Mouse (Mus musculus) forebrain, postnatal 0 days (tissue): ENCODE results near the gene Msln. TPM values are rescaled to one million over a fixed set of nuclear protein-coding genes. Genes with fewer than 3 reads are reported as not detected.

Experiments used
- ATAC-seq: fragments of 200-750 bp; cut with Nextera tagmentation; 2 replicates; pipeline ENCODE4 v1.8.0; 2017; ENCODE audit warnings: mild to moderate bottlenecking, moderate library complexity
- DNase-seq: peaks from one replicate; pipeline ENCODE4 v3.0.0-alpha.2; 2015
- H3K27ac ChIP-seq: fragments of 300-500 bp; sonication (generic); 2 replicates; pipeline ENCODE4 v1.5.1; 2014; ENCODE audit warnings: low read depth, mild to moderate bottlenecking, antibody characterized with exemption, low read length, moderate library complexity, mixed read lengths
- H3K27me3 ChIP-seq: fragments of 300-500 bp; sonication (generic); 2 replicates; pipeline ENCODE4 v1.6.1; 2014; ENCODE audit warnings: mild to moderate bottlenecking, low read length, mixed read lengths; ENCODE audit not compliant: insufficient read depth
- H3K36me3 ChIP-seq: fragments of 300-500 bp; sonication (generic); 2 replicates; pipeline ENCODE4 v1.6.1; 2014; ENCODE audit warnings: mild to moderate bottlenecking, moderate library complexity; ENCODE audit not compliant: insufficient read depth
- H3K4me1 ChIP-seq: fragments of 300-500 bp; sonication (generic); 2 replicates; pipeline ENCODE4 v1.6.1; 2014; ENCODE audit warnings: antibody characterized with exemption; ENCODE audit not compliant: insufficient read depth
- H3K4me2 ChIP-seq: fragments of 300-500 bp; sonication (generic); 2 replicates; pipeline ENCODE4 v1.6.1; 2014; ENCODE audit warnings: low read depth, mild to moderate bottlenecking, moderate library complexity
- H3K4me3 ChIP-seq: fragments of 300-500 bp; sonication (generic); 2 replicates; pipeline ENCODE4 v1.5.1; 2014; ENCODE audit warnings: low read depth, low read length, mixed read lengths
- H3K9ac ChIP-seq: fragments of 300-500 bp; sonication (generic); 2 replicates; pipeline ENCODE4 v1.6.1; 2014; ENCODE audit warnings: mild to moderate bottlenecking
- H3K9me3 ChIP-seq: fragments of 300-500 bp; sonication (generic); 2 replicates; pipeline ENCODE4 v1.6.1; 2016; ENCODE audit warnings: low read length
- CTCF ChIP-seq: sonication (generic); IDR thresholded peaks from 2 replicates; pipeline ENCODE4 v1.5.1; 2016; ENCODE audit warnings: antibody characterized with exemption, control low read depth, low read depth
- WGBS: fragments of 180-500 bp; shearing (Covaris S2); extraction: QIAGEN DNeasy Blood & Tissue Kit; methylation state at CpG from one replicate; pipeline ENCODE4 v1.1.7; 2014; 5-methylcytosine and 5-hydroxymethylcytosine counted together
- microRNA-seq, 2 experiments: library from miRNA; unstranded; fragments of <30 nt; microRNA quantifications; one replicate each; pipeline ENCODE4; 2016
- polyA plus RNA-seq: library from polyadenylated mRNA; unstranded; fragments of >200 nt; fragmentation: Nextera tagmentation; extraction: Ambion mirVana; gene quantifications from 2 replicates; pipeline ENCODE4 v1.2.1, GENCODE M21; 2015
- total RNA-seq: library from RNA; depleted of rRNA; stranded (reverse); fragments of >200 nt; gene quantifications from 2 replicates; pipeline ENCODE4 v1.2.3, GENCODE M21; 2014; rRNA removed

Msln gene
- total and polyA plus RNA-seq, 2 experiments from 2014 or later, result 1.3 to 4.0 TPM

DNA sequence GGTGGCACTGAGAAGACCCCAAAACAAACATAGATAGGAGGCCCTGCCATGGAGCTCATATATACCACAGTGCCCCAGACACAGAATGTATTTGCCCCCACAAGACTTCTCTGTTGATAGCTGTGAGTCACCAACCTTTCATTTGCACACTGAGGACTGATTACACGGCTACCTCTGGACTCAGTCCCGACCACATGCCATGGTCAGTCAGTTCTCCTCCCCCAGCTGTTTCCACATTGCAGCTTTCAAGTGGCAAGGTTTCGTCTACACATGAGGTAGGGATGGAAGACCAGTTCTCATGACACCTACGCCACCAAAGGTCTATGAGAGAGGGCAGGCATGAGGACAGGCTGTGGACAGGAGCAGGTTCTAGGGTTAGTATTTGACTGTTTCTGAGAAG is 43.0 kb downstream of the Msln start:
- ATAC-seq (no peak), DNase-seq (no peak)
- H3K9me3 ChIP-seq, result no peaks in the 10 kb centered on the region
- WGBS, result 84% methylated on average over 4 of the region's 4 CpGs
- no peaks in the 10 kb centered on the region for H3K36me3 ChIP-seq
- no peaks in the 10 kb centered on the region for H3K4me1 ChIP-seq
- no peak overlapping the region for H3K9ac ChIP-seq
- no peak overlapping the region for H3K27ac ChIP-seq
- no peak for TF ChIP-seq CTCF
- H3K27me3 ChIP-seq, result peaks cover 1% of the 10 kb centered on the region
- no peak overlapping the region for H3K4me3 ChIP-seq
- H3K4me2 ChIP-seq, result no peak overlapping the region

DNA sequence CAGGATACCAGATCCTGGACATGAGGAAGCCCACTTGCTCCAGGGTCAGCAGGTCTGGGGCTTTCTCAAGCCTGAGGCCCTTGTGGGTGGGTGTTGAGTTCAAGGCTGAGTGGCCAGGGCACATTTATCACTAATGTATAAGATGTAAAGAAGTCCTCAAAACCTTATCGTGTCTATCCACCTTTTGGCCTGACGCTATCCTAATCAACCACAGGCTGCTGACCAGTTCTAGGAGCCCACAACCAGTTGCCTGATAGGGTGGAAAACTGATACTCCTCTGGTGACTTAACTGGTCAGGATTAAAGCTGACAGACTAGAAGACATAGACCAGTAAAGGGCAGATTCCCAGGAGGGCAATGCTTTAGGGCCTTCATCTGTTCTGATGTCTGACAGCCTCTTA is 44.2 kb downstream of the Msln start:
- H3K27me3 ChIP-seq, result no peaks in the 10 kb centered on the region
- DNase-seq (no peak), ATAC-seq (no peak)
- no peak for TF ChIP-seq CTCF
- H3K4me3 ChIP-seq, result no peak overlapping the region
- no peak overlapping the region for H3K27ac ChIP-seq
- 91% methylated on average over 2 of the region's 2 CpGs for whole genome bisulfite sequencing
- no peaks in the 10 kb centered on the region for H3K36me3 ChIP-seq
- no peak overlapping the region for H3K9ac ChIP-seq
- no peaks in the 10 kb centered on the region for H3K4me1 ChIP-seq
- H3K9me3 ChIP-seq, result no peaks in the 10 kb centered on the region
- H3K4me2 ChIP-seq, result no peak overlapping the region

DNA sequence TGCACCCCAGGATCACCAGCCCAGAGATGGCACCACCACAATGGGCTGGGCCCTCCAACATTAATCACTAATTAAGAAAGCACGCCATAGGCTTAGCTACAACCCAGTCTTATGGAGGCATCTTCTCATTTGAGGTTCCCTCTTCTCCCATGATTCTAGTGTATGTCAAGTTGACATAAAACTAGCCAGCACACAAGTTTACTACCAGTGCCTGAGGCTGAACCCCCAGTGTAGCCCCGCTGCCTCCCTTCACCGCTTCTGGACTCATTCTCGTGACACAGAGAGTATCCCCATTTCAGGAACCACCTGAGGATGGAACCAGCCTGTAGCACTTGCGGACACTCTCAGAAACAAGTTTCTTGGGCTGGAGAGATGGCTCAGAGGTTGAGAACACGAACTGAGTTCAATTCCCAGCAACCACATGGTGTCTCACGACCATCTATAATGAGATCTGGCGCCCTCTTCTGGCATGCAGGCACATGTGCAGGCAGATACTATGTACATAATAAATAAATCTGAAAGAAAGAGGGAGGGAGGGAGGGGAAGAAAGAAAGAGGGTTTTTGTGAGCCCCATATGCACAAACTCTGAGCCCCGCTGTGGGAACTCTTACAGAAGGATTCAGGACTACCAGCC is 53.2 kb downstream of the Msln start:
- Histone ChIP-seq H3K27me3 (no peaks in the 10 kb centered on the region; the same call in 1 of the 2 replicates), H3K4me3 (no peak overlapping the region), H3K36me3 (no peaks in the 10 kb centered on the region), H3K27ac (no peak overlapping the region), H3K9me3 (no peaks in the 10 kb centered on the region), H3K4me2 (no peak overlapping the region), H3K9ac (no peak overlapping the region), H3K4me1 (no peaks in the 10 kb centered on the region)
- ATAC-seq (no peak), DNase-seq (no peak)
- WGBS, result 61% methylated on average over 9 of the region's 9 CpGs
- peak; percentile 50 for TF ChIP-seq CTCF

Small RNA genes lying within 50 kb of the gene (microRNA-seq; reads per million reads assigned to microRNA genes)
- 0 reads per million in 2 experiments for gene Gm25083
- gene Mir6966, result 0 to 0.24 reads per million in 2 experiments

Other genes with a start within 250 kb of the Msln start
- gene Sox8, start 183.7 kb downstream of the Msln start, total RNA-seq, result 26.6 and 27.4 TPM in 2 replicates
- 20.8 and 22.6 TPM in 2 replicates for gene Sox8, start 183.7 kb downstream of the Msln start, polyA plus RNA-seq
- 21.5 and 28.1 TPM in 2 replicates for gene Lmf1, start 175.3 kb downstream of the Msln start, total RNA-seq
- 13.9 and 17.8 TPM in 2 replicates for gene Lmf1, start 175.3 kb downstream of the Msln start, polyA plus RNA-seq
- gene Gng13, start 37.2 kb downstream of the Msln start, total RNA-seq, result 8.2 and 23.2 TPM in 2 replicates
- 17.0 and 24.5 TPM in 2 replicates for gene Gng13, start 37.2 kb downstream of the Msln start, polyA plus RNA-seq
- 2.2 and 3.7 TPM in 2 replicates for gene Chtf18, start 27.0 kb downstream of the Msln start, total RNA-seq
- 2.3 and 3.3 TPM in 2 replicates for gene Chtf18, start 27.0 kb downstream of the Msln start, polyA plus RNA-seq
- gene Rpusd1, start 26.7 kb downstream of the Msln start, total RNA-seq, result 6.5 and 8.0 TPM in 2 replicates
- 30.0 and 30.7 TPM in 2 replicates for gene Rpusd1, start 26.7 kb downstream of the Msln start, polyA plus RNA-seq
- 0.10 TPM in 1 of 2 replicates, not detected in the other for gene Mslnl, start 18.3 kb downstream of the Msln start, total RNA-seq
- not detected in 2 replicates for gene Mslnl, start 18.3 kb downstream of the Msln start, polyA plus RNA-seq
- 31.0 and 35.0 TPM in 2 replicates for gene Narfl, start 19.4 kb upstream of the Msln start, total RNA-seq
- 30.4 and 30.8 TPM in 2 replicates for gene Narfl, start 19.4 kb upstream of the Msln start, polyA plus RNA-seq
- gene Haghl, start 31.3 kb upstream of the Msln start, total RNA-seq, result 118 and 141 TPM in 2 replicates
- gene Haghl, start 31.3 kb upstream of the Msln start, polyA plus RNA-seq, result 139 and 154 TPM in 2 replicates
- 0.31 TPM in 1 of 2 replicates, not detected in the other for gene Ccdc78, start 32.2 kb upstream of the Msln start, total RNA-seq
- gene Ccdc78, start 32.2 kb upstream of the Msln start, polyA plus RNA-seq, result 0.36 and 0.45 TPM in 2 replicates
- gene Fam173a, start 38.5 kb upstream of the Msln start, total RNA-seq, result 82.5 and 84.2 TPM in 2 replicates
- gene Fam173a, start 38.5 kb upstream of the Msln start, polyA plus RNA-seq, result 76.0 and 78.3 TPM in 2 replicates
- 0.31 TPM in 1 of 2 replicates, not detected in the other for gene AC134908.4, start 41.3 kb upstream of the Msln start, total RNA-seq
- 1.1 TPM in 1 of 2 replicates, not detected in the other for gene AC134908.4, start 41.3 kb upstream of the Msln start, polyA plus RNA-seq
- gene Metrn, start 42.8 kb upstream of the Msln start, total RNA-seq, result 136 and 148 TPM in 2 replicates
- gene Metrn, start 42.8 kb upstream of the Msln start, polyA plus RNA-seq, result 56.9 and 59.3 TPM in 2 replicates
- gene Fbxl16, start 54.7 kb upstream of the Msln start, total RNA-seq, result 97.6 and 133 TPM in 2 replicates
- gene Fbxl16, start 54.7 kb upstream of the Msln start, polyA plus RNA-seq, result 27.1 and 58.7 TPM in 2 replicates
- 36.5 and 37.5 TPM in 2 replicates for gene Wdr24, start 69.2 kb upstream of the Msln start, total RNA-seq
- gene Wdr24, start 69.2 kb upstream of the Msln start, polyA plus RNA-seq, result 23.2 and 24.5 TPM in 2 replicates
- 44.3 and 52.2 TPM in 2 replicates for gene Jmjd8, start 74.5 kb upstream of the Msln start, total RNA-seq
- 46.7 and 49.5 TPM in 2 replicates for gene Jmjd8, start 74.5 kb upstream of the Msln start, polyA plus RNA-seq
- 237 and 238 TPM in 2 replicates for gene Stub1, start 79.0 kb upstream of the Msln start, total RNA-seq
- 314 and 324 TPM in 2 replicates for gene Stub1, start 79.0 kb upstream of the Msln start, polyA plus RNA-seq
- gene Rhbdl1, start 82.9 kb upstream of the Msln start, total RNA-seq, result 85.4 and 90.7 TPM in 2 replicates
- 77.6 and 83.3 TPM in 2 replicates for gene Rhbdl1, start 82.9 kb upstream of the Msln start, polyA plus RNA-seq
- gene Gm20683, start 87.4 kb upstream of the Msln start, total RNA-seq, result 23.2 and 23.8 TPM in 2 replicates
- 9.2 and 12.3 TPM in 2 replicates for gene Gm20683, start 87.4 kb upstream of the Msln start, polyA plus RNA-seq
- 35.4 and 53.1 TPM in 2 replicates for gene Rhot2, start 90.5 kb upstream of the Msln start, total RNA-seq
- 8.1 and 11.3 TPM in 2 replicates for gene Rhot2, start 90.5 kb upstream of the Msln start, polyA plus RNA-seq
- gene Wdr90, start 107.1 kb upstream of the Msln start, total RNA-seq, result 29.8 and 40.2 TPM in 2 replicates
- gene Wdr90, start 107.1 kb upstream of the Msln start, polyA plus RNA-seq, result 8.0 and 13.2 TPM in 2 replicates
- 10.3 and 16.5 TPM in 2 replicates for gene Mcrip2, start 114.4 kb upstream of the Msln start, total RNA-seq
- 32.5 and 37.1 TPM in 2 replicates for gene Mcrip2, start 114.4 kb upstream of the Msln start, polyA plus RNA-seq
- gene Mettl26, start 120.7 kb upstream of the Msln start, total RNA-seq, result 37.0 and 41.7 TPM in 2 replicates
- 43.1 and 62.2 TPM in 2 replicates for gene Mettl26, start 120.7 kb upstream of the Msln start, polyA plus RNA-seq
- gene Wfikkn1, start 126.5 kb upstream of the Msln start, total RNA-seq, result 0.23 and 1.5 TPM in 2 replicates
- gene Wfikkn1, start 126.5 kb upstream of the Msln start, polyA plus RNA-seq, result 0.28 and 0.29 TPM in 2 replicates
- 30.9 and 31.4 TPM in 2 replicates for gene Rab40c, start 165.3 kb upstream of the Msln start, total RNA-seq
- gene Rab40c, start 165.3 kb upstream of the Msln start, polyA plus RNA-seq, result 40.3 and 46.1 TPM in 2 replicates
- 42.2 and 50.6 TPM in 2 replicates for gene Pigq, start 190.6 kb upstream of the Msln start, total RNA-seq
- gene Pigq, start 190.6 kb upstream of the Msln start, polyA plus RNA-seq, result 58.1 and 63.7 TPM in 2 replicates
- gene Nhlrc4, start 190.6 kb upstream of the Msln start, total RNA-seq, result not detected in 2 replicates
- 0.44 TPM in 1 of 2 replicates, not detected in the other for gene Nhlrc4, start 190.6 kb upstream of the Msln start, polyA plus RNA-seq
- gene A930017K11Rik, start 198.2 kb upstream of the Msln start, total RNA-seq, result 0.10 TPM in 1 of 2 replicates, not detected in the other
- 0.07 TPM in 1 of 2 replicates, not detected in the other for gene A930017K11Rik, start 198.2 kb upstream of the Msln start, polyA plus RNA-seq
- 24.7 and 24.9 TPM in 2 replicates for gene Capn15, start 231.4 kb upstream of the Msln start, total RNA-seq
- 11.4 and 15.2 TPM in 2 replicates for gene Capn15, start 231.4 kb upstream of the Msln start, polyA plus RNA-seq